Mouse (Mus musculus): ENCODE results near the gene Gpc5. TPM values are rescaled to one million over a fixed set of nuclear protein-coding genes. Genes with fewer than 3 reads are reported as not detected.

The Gpc5 gene
- polyA plus RNA-seq (2012): 0.05 and 0.15 TPM in 2 replicates

GRCm38 (mm10) chr14:115092081-115092480, at the start of gene Gpc5:
TSS of gene Gpc5 (plus strand) at chr14:115092215.

Data from megakaryocyte-erythroid progenitor cell, adult 5 weeks (primary cell).